Mouse (Mus musculus) neural tube, embryonic 13.5 days (tissue): ENCODE data around the gene Fam120a. TPM values are rescaled to one million over a fixed set of nuclear protein-coding genes. Genes with fewer than 3 reads are reported as not detected.

Experiments
- ATAC-seq: fragments of 200-750 bp; cut with Nextera tagmentation; 2 replicates; pipeline ENCODE4 v1.8.0; 2017; ENCODE audit warnings: low read depth, mild to moderate bottlenecking, moderate TSS enrichment, moderate library complexity
- H3K27ac ChIP-seq: fragments of 300-500 bp; sonication (generic); replicated peaks from 2 replicates; pipeline ENCODE4 v1.5.1; 2015; ENCODE audit warnings: moderate library complexity, mild to moderate bottlenecking, inconsistent platforms
- H3K27me3 ChIP-seq: fragments of 300-500 bp; sonication (generic); 2 replicates; pipeline ENCODE4 v1.6.1; 2015; ENCODE audit warnings: mild to moderate bottlenecking, inconsistent platforms
- H3K36me3 ChIP-seq: fragments of 300-500 bp; sonication (generic); 2 replicates; pipeline ENCODE4 v1.6.1; 2015; ENCODE audit warnings: mild to moderate bottlenecking, inconsistent platforms
- H3K4me1 ChIP-seq: fragments of 300-500 bp; sonication (generic); replicated peaks from 2 replicates; pipeline ENCODE4 v1.6.1; 2015; ENCODE audit warnings: inconsistent platforms
- H3K4me2 ChIP-seq: fragments of 300-500 bp; sonication (generic); 2 replicates; pipeline ENCODE4 v1.6.1; 2015; ENCODE audit warnings: inconsistent platforms, mild to moderate bottlenecking, moderate library complexity
- H3K4me3 ChIP-seq: fragments of 300-500 bp; sonication (generic); 2 replicates; pipeline ENCODE4 v1.5.1; 2015; ENCODE audit warnings: mild to moderate bottlenecking, inconsistent platforms
- H3K9ac ChIP-seq: fragments of 300-500 bp; sonication (generic); 2 replicates; pipeline ENCODE4 v1.6.1; 2015; ENCODE audit warnings: moderate library complexity, mild to moderate bottlenecking, inconsistent platforms
- H3K9me3 ChIP-seq: fragments of 300-500 bp; sonication (generic); 2 replicates; pipeline ENCODE4 v1.6.1; 2016; ENCODE audit warnings: inconsistent platforms
- WGBS: fragments of 180-500 bp; shearing (Covaris S2); methylation state at CpG from one replicate; pipeline ENCODE4 v1.1.7; 2015; 5-methylcytosine and 5-hydroxymethylcytosine counted together
- polyA plus RNA-seq: library from polyadenylated mRNA; unstranded; fragments of >200 nt; fragmentation: Nextera tagmentation; extraction: Ambion mirVana; gene quantifications from 2 replicates; pipeline ENCODE4 v1.2.1, GENCODE M21; 2015

Fam120a gene
- 13.2 and 13.7 TPM in 2 replicates for polyA plus RNA-seq

- peak; percentile 95 for ATAC-seq
- Histone ChIP-seq H3K4me1 (peaks cover 54% of the 10 kb centered on the region), H3K4me2 (peak within 1 kb of the TSS; percentile 98), H3K27ac (peak within 1 kb of the TSS; percentile 98), H3K27me3 (no peaks in the 10 kb centered on the region), H3K9me3 (no peaks in the 10 kb centered on the region), H3K9ac (peak within 1 kb of the TSS; percentile 97), H3K4me3 (peak within 1 kb of the TSS; percentile 94), H3K36me3 (0 out of 2 replicates have a peak, but pooled peaks cover 4% of the 10 kb centered on the region)
- WGBS: under 1% methylated on average over 85 of the region's 116 CpGs
Observed at GRCm38 (mm10) chr13:48967956-48968749, at the start of gene Fam120a. Gene Fam120a, minus strand, starts transcription at chr13:48968017.

GRCm38 (mm10) chr13:49017375-49017774 lies 49.6 kb upstream of the Fam120a start:
- no peak for ATAC-seq
- Histone ChIP-seq H3K4me3 (no peak overlapping the region), H3K36me3 (no peaks in the 10 kb centered on the region), H3K27ac (no peak overlapping the region), H3K4me2 (no peak overlapping the region), H3K9ac (no peak overlapping the region), H3K27me3 (peaks cover 4% of the 10 kb centered on the region; the same call in 1 of the 2 replicates), H3K9me3 (peaks cover 5% of the 10 kb centered on the region), H3K4me1 (peaks cover 35% of the 10 kb centered on the region)
- WGBS: 97% methylated on average over 1 of the region's 1 CpGs

GRCm38 (mm10) chr13:49016311-49016761 lies 48.5 kb upstream of the Fam120a start:
- peak; percentile 91 for ATAC-seq

GRCm38 (mm10) chr13:49015366-49016306 lies 47.8 kb upstream of the Fam120a start:
- WGBS: 3% methylated on average over 30 of the region's 30 CpGs

More at GRCm38 (mm10) chr13:49016311-49016761, 48.5 kb upstream of the Fam120a start:
- Histone ChIP-seq H3K9me3 (peaks cover 5% of the 10 kb centered on the region), H3K4me2 (peak overlapping the region; percentile 56), H3K36me3 (no peaks in the 10 kb centered on the region), H3K4me1 (peaks cover 35% of the 10 kb centered on the region), H3K9ac (peak overlapping the region; percentile 51), H3K27ac (peak overlapping the region; percentile 89), H3K27me3 (peaks cover 4% of the 10 kb centered on the region; the same call in 1 of the 2 replicates), H3K4me3 (peak overlapping the region; percentile 28)
- under 1% methylated on average over 16 of the region's 16 CpGs for WGBS

GRCm38 (mm10) chr13:49013206-49013794 lies 45.5 kb upstream of the Fam120a start:
- no peak for ATAC-seq
- 28% methylated on average over 5 of the region's 5 CpGs for WGBS
- Histone ChIP-seq H3K4me1 (peaks cover 29% of the 10 kb centered on the region), H3K36me3 (no peaks in the 10 kb centered on the region), H3K4me2 (no peak overlapping the region), H3K9ac (no peak overlapping the region), H3K9me3 (peaks cover 5% of the 10 kb centered on the region), H3K4me3 (no peak overlapping the region), H3K27ac (no peak overlapping the region), H3K27me3 (peaks cover 4% of the 10 kb centered on the region; the same call in 1 of the 2 replicates)

More at GRCm38 (mm10) chr13:49015366-49016306, 47.8 kb upstream of the Fam120a start:
- H3K9ac ChIP-seq: peak overlapping the region; percentile 51
- peak overlapping the region; percentile 56 for H3K4me2 ChIP-seq
- peaks cover 5% of the 10 kb centered on the region for H3K9me3 ChIP-seq
- H3K4me3 ChIP-seq: peak overlapping the region; percentile 28
- peak; percentile 51 for ATAC-seq
- no peaks in the 10 kb centered on the region for H3K36me3 ChIP-seq
- peaks cover 4% of the 10 kb centered on the region; the same call in 1 of the 2 replicates for H3K27me3 ChIP-seq
- peak overlapping the region; percentile 89 for H3K27ac ChIP-seq
- peaks cover 35% of the 10 kb centered on the region for H3K4me1 ChIP-seq

GRCm38 (mm10) chr13:49001691-49002090 lies 33.9 kb upstream of the Fam120a start:
- H3K9me3 ChIP-seq: no peaks in the 10 kb centered on the region
- ATAC-seq: no peak
- H3K4me2 ChIP-seq: no peak overlapping the region
- H3K36me3 ChIP-seq: no peaks in the 10 kb centered on the region
- no peak overlapping the region for H3K27ac ChIP-seq
- no peak overlapping the region for H3K9ac ChIP-seq
- no peaks in the 10 kb centered on the region for H3K4me1 ChIP-seq
- H3K4me3 ChIP-seq: no peak overlapping the region
- no peaks in the 10 kb centered on the region for H3K27me3 ChIP-seq
- 49% methylated on average over 3 of the region's 3 CpGs for WGBS

GRCm38 (mm10) chr13:48998591-48998990 lies 30.8 kb upstream of the Fam120a start:
- no peak overlapping the region for H3K4me3 ChIP-seq
- WGBS: 10% methylated on average over 6 of the region's 6 CpGs
- H3K4me1 ChIP-seq: peaks cover 6% of the 10 kb centered on the region
- no peak for ATAC-seq
- no peaks in the 10 kb centered on the region for H3K36me3 ChIP-seq
- no peak overlapping the region for H3K27ac ChIP-seq
- no peak overlapping the region for H3K9ac ChIP-seq
- H3K27me3 ChIP-seq: no peaks in the 10 kb centered on the region
- H3K9me3 ChIP-seq: no peaks in the 10 kb centered on the region
- H3K4me2 ChIP-seq: no peak overlapping the region

GRCm38 (mm10) chr13:48996731-48997130 lies 28.9 kb upstream of the Fam120a start:
- Histone ChIP-seq H3K4me1 (peaks cover 6% of the 10 kb centered on the region), H3K4me3 (no peak overlapping the region), H3K4me2 (no peak overlapping the region), H3K9me3 (no peaks in the 10 kb centered on the region), H3K36me3 (no peaks in the 10 kb centered on the region), H3K9ac (no peak overlapping the region), H3K27me3 (no peaks in the 10 kb centered on the region), H3K27ac (no peak overlapping the region)
- 86% methylated on average over 4 of the region's 4 CpGs for WGBS
- no peak for ATAC-seq

GRCm38 (mm10) chr13:48994903-48995302 lies 27.1 kb upstream of the Fam120a start:
- Histone ChIP-seq H3K36me3 (no peaks in the 10 kb centered on the region), H3K27ac (no peak overlapping the region), H3K4me3 (no peak overlapping the region), H3K4me2 (no peak overlapping the region), H3K9me3 (no peaks in the 10 kb centered on the region), H3K9ac (no peak overlapping the region), H3K4me1 (peaks cover 6% of the 10 kb centered on the region), H3K27me3 (no peaks in the 10 kb centered on the region)
- WGBS: 17% methylated on average over 3 of the region's 3 CpGs
- peak; percentile 69 for ATAC-seq

- Histone ChIP-seq H3K4me3 (no peak overlapping the region), H3K9me3 (no peaks in the 10 kb centered on the region), H3K4me2 (no peak overlapping the region), H3K27me3 (no peaks in the 10 kb centered on the region), H3K36me3 (no peaks in the 10 kb centered on the region), H3K9ac (no peak overlapping the region), H3K4me1 (peaks cover 6% of the 10 kb centered on the region), H3K27ac (no peak overlapping the region)
- ATAC-seq: no peak
Observed at GRCm38 (mm10) chr13:48992914-48993313, 25.1 kb upstream of the Fam120a start.

GRCm38 (mm10) chr13:48990138-48990537 lies 22.3 kb upstream of the Fam120a start:
- Histone ChIP-seq H3K9ac (no peak overlapping the region), H3K36me3 (no peaks in the 10 kb centered on the region)
- WGBS: 88% methylated on average over 2 of the region's 2 CpGs

More at GRCm38 (mm10) chr13:48990138-48990537, 22.3 kb upstream of the Fam120a start:
- no peak overlapping the region for H3K4me2 ChIP-seq
- H3K27ac ChIP-seq: no peak overlapping the region
- no peak for ATAC-seq
- H3K27me3 ChIP-seq: no peaks in the 10 kb centered on the region
- H3K4me1 ChIP-seq: peaks cover 4% of the 10 kb centered on the region
- H3K9me3 ChIP-seq: no peaks in the 10 kb centered on the region
- H3K4me3 ChIP-seq: no peak overlapping the region
